Mouse (Mus musculus): ENCODE results near the gene Taf1b.

Taf1b gene

DNA sequence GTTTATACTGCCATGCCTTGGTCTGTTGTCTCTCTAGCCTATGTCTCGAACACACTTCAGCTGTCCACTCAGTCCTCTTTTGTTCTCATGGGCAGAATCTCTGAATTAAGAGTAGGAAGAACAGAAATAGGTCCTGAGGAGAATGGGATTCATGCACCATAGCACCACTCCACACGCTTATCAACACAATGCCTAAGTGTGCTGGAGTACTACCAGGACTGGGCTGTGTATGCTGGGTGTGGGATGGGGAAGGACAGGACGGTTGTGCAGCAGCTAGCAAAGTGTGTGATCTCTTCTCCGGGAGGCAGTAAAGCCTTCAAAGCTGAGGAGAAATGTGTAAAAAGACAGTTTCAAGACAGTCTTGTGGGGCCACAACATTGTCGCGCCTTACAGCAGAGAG, 50.7 kb downstream of the Taf1b start:
- DNase-seq (ENCODE audit: low read depth, low spot score) = no peak

DNA sequence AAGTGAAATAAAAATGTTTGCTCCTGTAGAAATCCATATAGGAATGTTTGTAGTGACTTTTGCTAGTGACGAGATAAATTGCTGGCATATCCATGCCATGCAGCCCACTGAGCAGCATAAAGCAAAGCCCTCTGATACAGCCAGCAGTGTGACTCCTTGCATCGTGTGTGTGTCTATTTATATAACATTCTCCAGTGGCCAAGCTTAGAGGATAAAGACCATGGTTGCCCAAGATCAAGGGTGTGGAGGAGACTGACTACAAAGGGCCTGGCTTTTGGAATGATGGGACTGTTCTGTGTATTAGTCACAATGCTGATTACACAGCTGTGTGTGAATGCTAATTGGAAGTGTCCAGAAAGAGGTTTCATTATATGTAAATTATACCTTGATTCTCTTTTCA, 54.4 kb downstream of the Taf1b start:
- no peak for DNase-seq (ENCODE audit: low read depth, low spot score)

DNA sequence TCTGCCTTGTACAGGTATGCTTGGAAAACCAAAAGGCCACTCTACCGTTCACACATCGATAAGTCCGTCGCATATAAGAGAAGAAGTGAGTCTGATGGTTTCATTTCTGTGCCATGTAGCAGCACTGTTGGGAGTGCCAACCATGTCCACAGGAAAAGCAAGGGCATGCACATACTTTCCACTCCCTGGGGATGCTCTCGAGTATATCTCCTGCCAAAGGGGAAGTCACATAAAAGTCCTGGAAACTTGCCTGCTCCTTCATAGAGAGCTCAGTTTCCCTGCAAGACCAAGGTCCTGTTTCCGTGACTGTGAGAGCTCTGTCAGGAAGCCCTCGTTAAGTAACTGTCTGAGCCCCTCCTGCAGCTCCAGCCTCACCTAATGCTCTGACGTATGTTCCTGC, 57.8 kb downstream of the Taf1b start:
- DNase-seq (ENCODE audit: low read depth, low spot score) = no peak

DNA sequence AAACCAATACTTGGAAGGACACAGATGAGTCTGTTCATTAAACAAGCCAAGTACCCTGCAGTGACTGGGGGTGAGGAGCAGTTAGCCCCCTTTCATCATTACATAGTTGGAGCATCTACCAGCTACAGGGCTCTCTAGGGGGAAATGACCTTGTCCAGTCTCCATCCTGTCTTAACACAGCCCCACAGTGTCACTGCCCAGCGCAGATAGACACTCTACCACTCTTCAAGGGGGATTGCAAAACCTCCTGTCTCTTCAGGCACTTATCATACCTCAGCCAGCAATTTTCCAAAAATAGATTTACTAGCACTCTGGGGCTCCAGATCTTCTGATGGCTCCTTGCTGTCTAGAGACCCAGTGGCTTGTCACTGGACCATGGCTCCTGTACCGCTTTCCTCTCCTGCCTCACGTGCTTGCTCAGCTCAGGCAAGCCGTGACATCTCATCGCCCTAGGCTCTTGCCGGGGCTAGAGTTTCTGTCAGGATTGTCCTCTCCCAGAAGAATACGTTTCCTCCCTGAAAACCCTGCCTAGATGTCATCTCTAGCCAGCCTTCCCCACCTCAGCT, 65.3 kb downstream of the Taf1b start:
- DNase-seq (ENCODE audit: low read depth, low spot score) = no peak

DNA sequence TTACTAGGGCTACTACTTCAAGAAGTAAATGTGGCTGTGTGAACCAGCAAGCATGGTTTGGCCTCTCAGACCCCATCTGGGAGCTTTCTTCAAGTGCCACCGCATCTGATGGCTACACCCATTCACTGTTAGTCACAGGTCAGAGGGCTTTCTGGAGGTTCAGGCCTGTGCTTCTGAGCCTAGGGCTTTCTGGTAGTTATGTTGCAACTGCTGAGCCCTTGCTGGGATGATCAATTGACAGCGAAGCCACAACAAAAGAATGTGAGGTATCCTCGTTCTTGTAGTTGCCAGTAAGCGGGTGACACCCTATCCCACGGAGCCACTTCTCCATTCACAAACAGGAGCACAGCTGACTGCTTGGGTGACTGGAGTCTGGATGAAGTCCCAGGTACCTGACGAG, 67.2 kb downstream of the Taf1b start:
- no peak for DNase-seq (ENCODE audit: low read depth, low spot score)

DNA sequence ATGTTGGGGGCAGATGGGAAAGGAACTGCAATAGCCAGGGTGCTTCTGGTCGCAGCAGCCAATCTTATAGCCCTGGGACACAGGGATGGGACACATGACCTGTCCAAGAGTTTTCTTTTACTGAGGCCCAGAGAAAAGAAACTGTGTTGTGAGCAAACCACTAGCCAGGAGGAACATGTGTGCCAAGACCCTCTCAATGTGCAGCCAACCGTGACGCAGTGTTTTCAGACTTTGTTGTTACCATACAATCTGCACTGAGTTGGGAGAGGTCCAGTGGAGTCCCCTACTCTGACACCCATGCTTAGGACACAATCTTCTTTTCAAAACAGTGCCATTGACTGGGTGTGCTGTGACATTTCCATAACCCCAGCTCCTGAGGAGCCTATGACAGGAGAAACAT, 69.4 kb downstream of the Taf1b start:
- no peak for DNase-seq (ENCODE audit: low read depth, low spot score)

DNA sequence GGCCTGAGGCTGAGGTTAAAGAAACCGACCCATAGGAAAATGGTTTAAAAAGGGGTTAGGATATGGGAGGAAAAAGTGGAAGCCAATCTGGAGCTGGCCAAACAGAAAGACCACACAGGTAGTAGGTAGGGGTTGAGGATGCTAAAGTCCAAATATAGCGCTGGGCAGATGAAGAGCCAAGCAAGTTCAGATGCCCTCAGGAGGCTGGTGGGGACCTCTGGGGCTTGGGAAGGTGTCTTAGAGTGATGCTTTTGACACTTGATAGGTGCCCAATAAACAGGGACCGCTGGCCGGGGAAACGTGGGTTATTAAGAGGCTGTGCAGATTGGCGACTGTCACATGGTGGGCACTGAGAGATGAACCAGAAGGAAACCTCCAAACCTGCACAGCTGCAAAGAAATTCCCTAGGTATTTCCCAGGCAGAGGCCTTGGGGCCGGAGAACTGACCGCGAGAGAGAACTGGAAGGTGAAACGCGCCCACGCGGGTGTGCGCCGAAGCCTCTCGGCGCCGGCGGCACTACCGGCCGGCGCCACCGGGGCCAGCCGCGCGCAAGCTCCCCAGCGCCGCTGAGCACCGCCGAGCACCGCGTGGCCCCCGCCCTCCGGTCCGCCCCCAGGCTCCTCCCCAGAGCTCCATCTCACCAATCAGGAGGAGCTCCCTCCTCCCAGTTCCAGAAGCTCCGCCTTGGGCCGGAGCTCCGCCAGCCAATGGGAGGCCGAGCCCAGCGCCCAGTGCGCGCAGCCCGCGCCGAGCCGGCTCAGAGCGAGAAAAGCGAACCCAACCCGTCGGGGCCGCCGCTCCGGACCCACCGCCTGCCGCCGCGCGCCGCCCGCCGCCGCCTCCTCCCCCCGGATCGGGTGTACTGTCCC, 73.6 kb downstream of the Taf1b start, which contains the start of gene Grhl1:
Gene Grhl1 (plus strand): TSS at position 761 of the 870 bp plus-strand sequence.
- peak; percentile 93 for DNase-seq (ENCODE audit: low read depth, low spot score)

DNA sequence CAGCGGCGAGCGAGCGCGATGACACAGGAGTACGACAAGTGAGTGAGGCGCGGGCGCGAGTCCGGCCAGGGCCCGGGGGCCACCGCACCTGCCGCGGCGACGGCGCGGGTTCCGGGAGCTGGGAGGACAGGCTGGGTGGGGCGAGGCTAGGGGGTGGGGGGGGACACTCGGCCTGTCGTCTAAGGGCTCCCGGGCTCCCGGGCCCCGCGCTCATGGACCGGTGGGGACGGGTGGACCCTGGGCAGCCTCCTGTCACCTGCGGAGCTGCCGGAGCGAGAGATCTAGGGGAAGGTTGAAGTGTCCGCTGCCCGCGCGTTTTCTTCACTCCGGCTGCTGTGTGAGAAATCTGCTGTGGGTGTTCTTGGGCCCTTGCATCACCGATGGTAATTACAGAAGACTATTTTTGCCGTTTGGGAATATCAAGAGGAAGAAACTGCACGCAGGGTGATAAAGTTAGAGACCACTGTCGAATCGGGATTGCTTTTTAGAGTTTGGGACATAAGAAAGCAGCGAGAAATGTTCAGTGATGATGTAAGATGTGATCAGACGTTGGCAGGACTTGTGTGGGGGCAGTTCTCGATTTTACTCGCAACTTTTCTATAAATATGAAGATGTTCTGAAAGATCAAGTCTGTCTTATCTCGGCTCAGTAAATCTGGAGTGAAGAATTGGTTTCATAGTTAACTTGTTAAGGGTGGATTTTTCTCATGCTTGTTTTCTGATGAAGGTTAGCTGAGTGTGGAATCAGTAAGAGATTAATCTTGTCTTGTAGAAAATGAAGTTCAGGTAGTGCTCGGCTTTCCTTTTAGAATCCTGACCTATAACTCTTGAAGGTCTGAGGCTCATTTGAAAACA, 74.5 kb downstream of the Taf1b start:
- DNase-seq (ENCODE audit: low read depth, low spot score) = no peak

DNA sequence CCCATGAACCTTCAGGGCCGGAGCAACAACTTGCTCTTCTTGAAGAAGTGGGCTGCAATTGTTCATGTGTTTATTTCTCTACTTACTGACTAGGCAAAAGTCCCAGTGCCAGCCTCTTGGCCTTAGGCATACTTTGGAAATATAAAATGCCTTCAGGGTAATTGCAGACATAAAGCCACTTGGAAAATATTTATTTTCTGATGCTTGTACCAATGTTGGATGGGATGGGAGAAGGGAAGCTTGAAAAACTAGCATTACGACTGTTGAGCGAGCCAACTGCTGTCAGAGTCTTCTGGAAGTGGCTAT, 75.1 kb downstream of the Taf1b start:
- no peak for DNase-seq (ENCODE audit: low read depth, low spot score)

DNA sequence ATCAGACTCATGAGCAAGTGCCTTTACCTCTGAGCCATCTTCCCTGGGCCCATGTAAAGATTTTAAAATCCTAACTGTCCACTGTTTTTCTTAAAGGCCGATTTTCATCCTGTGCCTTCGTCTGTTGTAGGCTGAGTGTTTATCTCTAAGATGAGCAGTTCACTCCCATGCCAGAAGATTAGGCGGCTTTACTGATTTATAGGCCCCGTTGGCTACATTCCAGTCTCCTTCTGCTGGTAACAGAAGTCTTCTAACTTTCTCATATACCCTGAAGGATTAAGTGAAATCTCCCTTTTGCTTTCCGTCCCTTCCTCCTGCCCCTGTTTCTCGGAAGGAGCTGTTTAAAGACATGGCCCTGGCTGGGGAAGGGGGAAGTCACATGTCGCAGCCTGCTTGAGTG, 76.7 kb downstream of the Taf1b start:
- DNase-seq (ENCODE audit: low read depth, low spot score) = no peak

DNA sequence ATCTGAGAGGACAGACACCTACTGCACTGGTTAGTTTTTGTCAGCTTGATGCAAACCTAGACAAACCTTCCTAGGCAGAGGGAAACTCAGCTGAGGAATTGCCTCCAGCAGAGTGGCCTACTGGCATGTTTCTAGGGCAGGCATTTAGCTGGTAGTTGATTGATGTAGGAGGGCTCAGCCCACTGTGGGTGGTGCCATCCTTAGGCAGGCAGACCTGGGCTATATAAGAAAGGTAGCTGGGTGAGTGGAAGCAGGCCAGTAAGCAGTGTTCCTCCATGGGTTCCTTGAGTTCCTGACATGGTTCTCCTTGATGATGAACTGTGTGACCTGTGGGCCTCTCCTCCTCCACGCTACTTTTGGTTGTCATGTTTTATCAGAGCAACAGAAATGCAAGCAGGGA, 82.3 kb downstream of the Taf1b start:
- no peak for DNase-seq (ENCODE audit: low read depth, low spot score)

DNA sequence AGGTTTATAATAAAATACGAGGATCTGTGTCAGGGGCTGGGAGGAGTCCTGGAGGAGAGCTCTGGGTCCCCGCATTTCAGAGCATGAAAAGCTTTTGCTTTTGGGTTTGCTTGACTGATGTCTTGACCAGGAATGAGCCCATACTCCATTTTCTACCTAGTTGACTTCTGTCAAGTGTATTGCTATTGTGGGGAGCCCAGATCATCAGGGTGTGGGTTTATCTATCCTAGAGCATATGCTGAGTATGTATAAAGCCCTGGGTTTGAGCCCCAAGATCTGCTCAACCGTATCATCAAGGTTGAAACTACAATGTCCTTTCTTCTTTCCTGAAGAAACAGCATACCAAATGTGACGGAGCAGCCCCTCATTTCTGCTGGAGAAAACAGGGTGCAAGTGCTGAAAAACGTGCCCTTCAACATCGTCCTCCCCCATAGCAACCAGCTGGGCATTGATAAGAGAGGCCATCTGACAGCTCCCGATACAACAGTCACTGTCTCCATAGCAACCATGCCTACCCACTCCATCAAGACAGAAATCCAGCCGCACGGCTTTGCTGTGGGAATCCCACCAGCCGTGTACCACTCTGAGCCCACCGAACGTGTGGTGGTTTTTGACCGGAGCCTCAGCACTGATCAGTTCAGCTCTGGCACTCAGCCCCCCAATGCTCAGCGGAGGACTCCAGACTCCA, 83.0 kb downstream of the Taf1b start:
- no peak for DNase-seq (ENCODE audit: low read depth, low spot score)

DNA sequence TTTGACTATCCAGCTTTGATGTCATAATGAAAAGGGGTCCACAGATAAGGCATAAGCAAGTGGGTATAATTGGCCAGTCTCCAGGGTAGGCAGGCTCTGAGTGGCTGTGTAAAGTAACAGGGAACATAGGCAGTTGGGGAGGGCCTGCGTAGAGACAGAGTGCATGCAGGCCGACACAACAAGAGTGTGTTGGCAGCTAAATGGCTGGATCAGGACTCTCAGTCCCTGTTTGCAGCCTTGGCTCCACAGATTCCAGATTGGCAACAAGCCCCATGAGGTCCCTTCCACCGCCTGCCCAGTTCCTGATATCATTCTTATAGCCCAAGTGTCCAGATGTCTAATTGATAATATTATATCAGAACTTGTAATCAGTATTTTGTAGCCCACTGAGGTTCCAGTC, 85.5 kb downstream of the Taf1b start:
- DNase-seq (ENCODE audit: low read depth, low spot score) = no peak

DNA sequence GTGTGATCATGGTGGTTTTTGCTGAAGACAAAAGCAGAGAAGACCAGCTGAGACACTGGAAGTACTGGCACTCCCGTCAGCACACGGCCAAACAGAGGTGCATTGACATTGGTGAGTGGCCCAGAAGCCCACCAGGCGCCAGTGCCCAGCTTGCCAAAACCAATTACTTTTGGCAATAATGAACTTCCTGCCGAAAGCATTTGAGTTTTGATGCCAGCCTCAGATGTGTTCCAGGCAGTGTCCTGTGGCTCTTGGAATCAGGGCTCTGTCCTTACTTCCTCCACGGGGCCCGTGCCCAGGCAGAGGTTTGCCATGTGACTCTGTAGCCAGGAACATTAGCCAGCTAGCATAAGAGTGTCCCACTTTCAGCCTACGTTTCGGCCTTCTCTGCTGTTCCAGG, 86.7 kb downstream of the Taf1b start:
- no peak for DNase-seq (ENCODE audit: low read depth, low spot score)

DNA sequence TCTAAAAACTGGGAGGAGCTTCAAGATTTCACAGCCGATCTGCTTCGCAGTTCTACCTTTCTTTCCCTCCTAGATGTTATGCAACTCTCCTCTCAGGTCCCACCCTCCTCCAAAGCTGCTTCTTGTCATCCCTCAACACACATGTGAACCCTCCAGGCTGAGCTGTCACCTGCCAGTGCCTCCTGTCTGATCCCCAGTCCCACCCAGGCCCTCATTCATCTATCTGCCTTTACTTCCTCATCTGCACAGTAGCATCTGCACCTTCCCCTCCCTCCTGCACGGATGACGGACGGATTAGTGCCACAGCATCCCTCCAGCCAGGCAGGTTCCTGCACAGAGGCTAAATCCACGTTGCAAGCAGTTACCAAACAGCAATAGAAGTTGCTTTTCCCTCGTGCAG, 88.0 kb downstream of the Taf1b start:
- no peak for DNase-seq (ENCODE audit: low read depth, low spot score)

DNA sequence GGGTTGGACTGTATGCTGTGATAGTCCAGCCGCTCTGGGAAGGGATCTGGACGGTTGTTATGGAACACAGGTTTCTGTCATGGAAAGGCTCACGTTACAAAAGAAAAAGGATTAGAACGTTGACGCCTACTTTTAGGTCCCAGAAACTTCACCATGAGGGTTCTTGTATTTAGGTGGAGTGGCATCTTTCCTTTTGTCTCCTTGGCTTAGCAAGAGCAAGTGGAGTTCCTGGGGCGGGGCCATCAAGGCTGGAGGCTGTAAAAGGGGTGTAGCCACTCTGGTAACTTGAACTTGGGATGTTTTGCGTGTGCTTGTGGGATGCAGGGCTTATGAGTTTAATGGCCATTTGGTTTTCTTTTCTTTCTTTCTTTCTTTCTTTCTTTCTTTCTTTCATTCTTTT, 92.2 kb downstream of the Taf1b start:
- no peak for DNase-seq (ENCODE audit: low read depth, low spot score)

DNA sequence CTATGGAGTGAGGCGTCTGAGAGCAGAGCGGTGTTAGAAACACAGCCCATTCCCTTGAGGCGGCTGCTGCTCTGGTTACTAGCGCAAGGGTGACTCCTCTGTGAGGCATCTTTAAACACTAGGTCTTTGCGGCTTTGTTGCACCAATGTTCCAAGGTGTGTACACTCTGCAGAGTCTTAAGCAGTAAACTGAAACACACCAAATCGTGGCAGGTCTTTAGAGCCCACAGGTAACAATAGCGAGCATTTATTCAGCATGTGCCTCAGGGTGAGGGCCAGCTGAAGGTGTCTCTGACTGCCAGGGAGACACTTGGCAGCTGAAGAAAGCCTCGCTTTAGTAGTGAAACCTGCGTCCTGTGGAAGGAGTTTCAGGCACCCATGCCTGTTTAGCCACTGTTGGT, 93.9 kb downstream of the Taf1b start:
- no peak for DNase-seq (ENCODE audit: low read depth, low spot score)

DNA sequence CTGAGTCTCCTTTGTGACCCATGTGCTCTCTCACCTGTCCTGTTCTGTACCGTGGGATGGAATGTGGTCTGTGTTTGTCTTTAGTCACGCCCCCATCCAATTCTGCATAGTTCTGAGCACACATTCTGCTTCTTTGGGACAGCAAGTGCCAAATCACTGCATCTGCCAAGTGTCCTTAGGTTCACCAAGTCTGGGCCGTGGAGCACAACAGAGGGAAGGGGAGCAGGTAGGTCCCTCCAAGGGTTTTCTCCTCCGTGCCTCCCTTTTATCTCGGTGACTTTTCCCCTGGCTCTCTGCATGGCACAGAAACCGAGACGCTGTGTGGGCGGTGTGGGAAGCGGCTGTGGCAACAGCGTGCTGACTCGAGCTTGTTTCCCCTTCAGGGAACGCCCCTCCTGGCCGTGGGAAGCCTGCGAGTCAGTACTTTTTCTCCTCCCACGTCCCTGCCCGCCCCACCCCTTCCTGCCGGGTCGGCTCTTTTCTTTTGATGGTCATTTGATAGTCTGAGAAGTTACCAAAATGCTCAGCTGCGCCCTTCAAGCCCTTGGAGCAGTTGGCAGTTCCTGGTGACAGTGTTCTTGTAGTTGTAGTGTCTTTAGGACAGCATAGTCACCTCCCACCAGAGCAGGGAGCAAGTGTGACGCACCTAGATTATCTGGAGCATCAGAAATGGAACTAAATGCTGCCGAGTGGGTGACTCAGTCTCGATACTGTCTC, 95.0 kb downstream of the Taf1b start:
- DNase-seq (ENCODE audit: low read depth, low spot score) = no peak

DNA sequence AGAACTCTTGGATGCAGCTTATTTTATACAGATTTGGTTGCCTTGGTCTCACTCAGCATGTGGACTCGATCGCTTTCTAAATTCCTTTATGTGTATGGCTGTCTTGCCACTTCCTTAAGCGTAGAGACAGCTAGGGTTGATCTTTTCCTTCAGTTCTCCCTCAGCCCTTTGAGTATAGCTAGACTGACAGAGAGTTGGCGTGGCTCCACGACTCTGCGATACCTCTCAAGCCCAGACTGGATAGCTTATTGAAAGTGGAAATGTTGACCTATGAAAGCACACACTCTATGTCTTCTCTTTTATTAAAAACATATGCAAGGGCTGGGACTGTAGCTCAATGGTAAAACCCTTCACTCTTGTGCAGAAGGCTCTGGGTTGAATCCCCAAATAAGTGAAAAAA, 99.2 kb downstream of the Taf1b start:
- no peak for DNase-seq (ENCODE audit: low read depth, low spot score)

DNA sequence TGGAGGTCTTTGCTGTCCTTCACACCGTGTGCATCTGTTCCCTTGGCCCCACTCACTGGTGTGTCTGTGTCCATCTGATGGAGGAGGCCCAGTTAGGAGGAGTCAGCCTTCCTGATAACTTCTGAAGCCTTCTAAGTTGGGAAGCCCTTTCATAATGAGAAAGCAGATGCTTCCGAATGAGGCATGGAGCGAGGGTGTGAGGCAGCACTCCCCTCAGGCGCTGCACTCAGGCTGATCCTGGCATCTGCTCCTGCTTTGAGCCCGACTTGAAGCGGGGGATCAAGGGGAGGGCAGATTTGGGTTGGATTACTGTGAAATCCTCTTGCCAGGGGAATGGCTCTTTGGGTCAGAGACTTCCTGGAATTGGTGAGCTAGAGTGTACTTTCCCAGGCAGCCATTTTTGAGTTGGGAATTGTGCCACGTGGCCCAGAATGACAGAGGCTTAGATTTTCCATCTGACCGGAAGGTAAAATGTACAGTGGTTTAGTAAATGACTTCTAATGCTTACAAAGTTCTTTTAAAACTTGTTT, 101.3 kb downstream of the Taf1b start:
- no peak for DNase-seq (ENCODE audit: low read depth, low spot score)

DNA sequence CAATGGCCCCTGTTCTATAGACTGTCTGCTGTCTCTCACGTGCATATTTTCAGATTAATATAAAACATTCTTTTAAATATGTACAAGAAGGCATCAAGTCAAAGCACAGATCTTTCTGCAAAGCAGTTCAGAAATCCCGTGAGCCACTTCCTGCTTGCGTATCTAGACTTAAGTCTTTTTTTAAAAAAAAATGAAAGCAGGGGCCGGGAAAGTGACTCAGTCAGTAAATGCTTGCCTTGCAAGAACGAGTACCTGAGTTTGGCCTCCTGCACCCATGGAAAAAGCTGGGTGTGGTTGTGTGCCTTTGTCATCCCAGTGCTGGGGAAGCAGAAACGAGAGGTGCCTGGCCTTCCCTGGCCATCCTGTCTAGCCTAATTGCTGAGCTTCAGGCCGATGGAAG, 101.9 kb downstream of the Taf1b start:
- DNase-seq (ENCODE audit: low read depth, low spot score) = no peak
